Mouse (Mus musculus) stomach, embryonic 14.5 days (tissue): ENCODE data around the gene Olfr558. TPM values are rescaled to one million over a fixed set of nuclear protein-coding genes. Genes with fewer than 3 reads are reported as not detected.

ENCODE experiments used
- ATAC-seq: fragments of 200-750 bp; cut with Nextera tagmentation; 2 replicates; pipeline ENCODE4 v1.8.0; 2017; ENCODE audit warnings: low read depth, moderate TSS enrichment; ENCODE audit not compliant: insufficient number of reproducible peaks, insufficient read depth, low FRiP score
- H3K27ac ChIP-seq: fragments of 300-500 bp; sonication (generic); 2 replicates; pipeline ENCODE4 v1.5.1; 2014; ENCODE audit warnings: mild to moderate bottlenecking, low read length, moderate library complexity, mixed read lengths
- H3K27me3 ChIP-seq: fragments of 300-500 bp; sonication (generic); 2 replicates; pipeline ENCODE4 v1.6.1; 2014; ENCODE audit warnings: low read length, control low read depth, mixed read lengths; ENCODE audit not compliant: control insufficient read depth, insufficient read depth
- H3K36me3 ChIP-seq: fragments of 300-500 bp; sonication (generic); 2 replicates; pipeline ENCODE4 v1.6.1; 2014; ENCODE audit warnings: mild to moderate bottlenecking, control low read depth, low read length, moderate library complexity, mixed read lengths; ENCODE audit not compliant: control insufficient read depth, insufficient read depth
- H3K4me1 ChIP-seq: fragments of 300-500 bp; sonication (generic); 2 replicates; pipeline ENCODE4 v1.6.1; 2014; ENCODE audit warnings: low read length, control low read depth, mixed read lengths; ENCODE audit not compliant: control insufficient read depth, insufficient read depth
- H3K4me2 ChIP-seq: fragments of 300-500 bp; sonication (generic); replicated peaks from 2 replicates; pipeline ENCODE4 v1.6.1; 2014; ENCODE audit warnings: low read depth, low read length, control low read depth
- H3K4me3 ChIP-seq: fragments of 300-500 bp; sonication (generic); 2 replicates; pipeline ENCODE4 v1.5.1; 2014; ENCODE audit warnings: low read depth, low read length, control low read depth
- H3K9ac ChIP-seq: fragments of 300-500 bp; sonication (generic); replicated peaks from 2 replicates; pipeline ENCODE4 v1.6.1; 2014; ENCODE audit warnings: low read depth, mild to moderate bottlenecking, control low read depth, low read length, moderate library complexity, mixed read lengths
- H3K9me3 ChIP-seq: fragments of 300-500 bp; sonication (generic); 2 replicates; pipeline ENCODE4 v1.6.1; 2016; ENCODE audit warnings: low read depth, low read length, control low read depth; ENCODE audit not compliant: control insufficient read depth
- WGBS: fragments of 180-500 bp; shearing (Covaris S2); extraction: QIAGEN DNeasy Blood & Tissue Kit; methylation state at CpG from one replicate; pipeline ENCODE4 v1.1.7; 2014; 5-methylcytosine and 5-hydroxymethylcytosine counted together
- polyA plus RNA-seq: library from polyadenylated mRNA; unstranded; fragments of >200 nt; fragmentation: Nextera tagmentation; extraction: Ambion mirVana; gene quantifications from 2 replicates; pipeline ENCODE4 v1.2.1, GENCODE M21; 2014

The Olfr558 gene
- 0.13 and 0.17 TPM in 2 replicates for polyA plus RNA-seq

DNA sequence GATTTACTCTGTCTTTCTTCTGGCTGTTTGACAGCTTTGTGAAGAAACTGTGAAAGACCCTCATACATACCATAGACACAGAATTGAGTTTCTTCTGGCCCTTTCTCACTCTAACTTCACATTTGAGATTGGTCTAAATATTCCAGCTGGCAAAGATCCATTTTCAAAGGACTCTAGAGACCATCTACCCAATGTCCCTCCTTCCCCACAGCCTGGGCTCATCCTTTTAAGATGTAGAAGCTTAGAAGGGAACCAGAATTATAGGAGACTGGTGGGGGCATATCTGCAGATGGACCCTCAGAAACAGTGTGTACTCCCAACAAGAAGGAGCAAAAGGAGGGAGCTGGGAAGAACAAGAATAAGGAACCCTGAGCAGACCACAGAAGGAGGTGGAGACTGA, at the start of gene Olfr558:
Gene Olfr558 (plus strand): TSS at position 301 of the 400 bp plus-strand sequence.
- Histone ChIP-seq H3K36me3 (no peaks in the 10 kb centered on the region), H3K9me3 (no peaks in the 10 kb centered on the region), H3K4me3 (no peak within 1 kb of the TSS), H3K27ac (no peak within 1 kb of the TSS), H3K9ac (no peak within 1 kb of the TSS), H3K4me1 (no peaks in the 10 kb centered on the region), H3K4me2 (no peak within 1 kb of the TSS), H3K27me3 (no peaks in the 10 kb centered on the region)
- no peak for ATAC-seq

GRCm38 (mm10) chr7:102658523-102658922, 43.5 kb upstream of the Olfr558 start, which contains the start of gene Olfr555:
Gene Olfr555, plus strand, starts transcription at chr7:102658823.
- ATAC-seq: no peak
- Histone ChIP-seq H3K36me3 (no peaks in the 10 kb centered on the region), H3K4me3 (no peak within 1 kb of the TSS), H3K27ac (no peak within 1 kb of the TSS), H3K27me3 (no peaks in the 10 kb centered on the region), H3K4me2 (no peak within 1 kb of the TSS), H3K9me3 (no peaks in the 10 kb centered on the region), H3K9ac (no peak within 1 kb of the TSS), H3K4me1 (no peaks in the 10 kb centered on the region)
- WGBS: 77% methylated on average over 1 of the region's 1 CpGs

DNA sequence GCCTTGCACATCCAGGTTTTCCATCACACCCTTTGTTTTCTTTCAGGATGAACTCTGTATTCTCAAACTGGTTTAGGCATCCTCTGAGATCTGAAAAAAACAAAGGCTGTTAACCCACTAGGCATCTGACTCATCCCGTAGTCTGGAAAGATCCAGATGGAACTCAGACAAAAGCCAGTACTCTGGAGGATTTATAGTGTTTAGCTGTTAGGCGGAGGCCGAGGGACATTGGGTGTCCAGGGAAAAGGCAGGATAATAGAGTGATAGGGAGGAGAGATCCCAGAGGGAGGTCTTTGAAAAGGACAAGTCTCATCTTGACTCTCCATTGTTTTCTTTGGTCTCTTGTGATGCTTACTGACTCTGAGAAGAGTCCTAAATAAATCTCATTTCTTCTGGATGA, 37.4 kb upstream of the Olfr558 start, which contains the start of gene Olfr556:
Gene Olfr556 (plus strand): TSS at position 301 of the 400 bp plus-strand sequence.
- Histone ChIP-seq H3K9ac (no peak within 1 kb of the TSS), H3K9me3 (no peaks in the 10 kb centered on the region), H3K4me2 (no peak within 1 kb of the TSS), H3K4me3 (no peak within 1 kb of the TSS), H3K27me3 (no peaks in the 10 kb centered on the region), H3K27ac (no peak within 1 kb of the TSS), H3K4me1 (no peaks in the 10 kb centered on the region), H3K36me3 (no peaks in the 10 kb centered on the region)
- no peak for ATAC-seq
- WGBS: 54% methylated on average over 3 of the region's 3 CpGs

DNA sequence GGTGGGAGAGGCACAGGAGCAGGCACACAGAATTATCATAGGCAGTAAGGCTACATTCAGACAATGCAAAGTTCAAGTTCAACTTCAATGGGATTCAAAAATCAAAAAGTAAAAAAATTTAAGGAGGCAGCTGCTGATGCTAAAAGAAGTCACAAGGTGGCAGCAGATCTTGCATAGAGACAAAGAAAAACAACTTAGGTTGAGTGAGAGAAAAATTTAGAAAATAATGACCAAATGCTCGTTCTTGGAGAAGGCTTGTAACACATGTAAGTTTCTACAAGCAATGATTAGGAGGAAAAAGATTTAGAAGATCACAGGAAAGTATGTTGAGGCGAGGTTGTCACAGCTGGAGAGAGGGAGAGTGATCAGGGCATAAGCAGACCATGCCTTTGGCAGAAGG, 36.6 kb upstream of the Olfr558 start:
- H3K27ac ChIP-seq: no peak overlapping the region
- no peaks in the 10 kb centered on the region for H3K27me3 ChIP-seq
- no peak overlapping the region for H3K4me2 ChIP-seq
- ATAC-seq: no peak
- no peak overlapping the region for H3K9ac ChIP-seq
- H3K9me3 ChIP-seq: no peaks in the 10 kb centered on the region
- H3K4me1 ChIP-seq: no peaks in the 10 kb centered on the region
- WGBS: 35% methylated on average over 2 of the region's 2 CpGs
- no peak overlapping the region for H3K4me3 ChIP-seq
- H3K36me3 ChIP-seq: no peaks in the 10 kb centered on the region

DNA sequence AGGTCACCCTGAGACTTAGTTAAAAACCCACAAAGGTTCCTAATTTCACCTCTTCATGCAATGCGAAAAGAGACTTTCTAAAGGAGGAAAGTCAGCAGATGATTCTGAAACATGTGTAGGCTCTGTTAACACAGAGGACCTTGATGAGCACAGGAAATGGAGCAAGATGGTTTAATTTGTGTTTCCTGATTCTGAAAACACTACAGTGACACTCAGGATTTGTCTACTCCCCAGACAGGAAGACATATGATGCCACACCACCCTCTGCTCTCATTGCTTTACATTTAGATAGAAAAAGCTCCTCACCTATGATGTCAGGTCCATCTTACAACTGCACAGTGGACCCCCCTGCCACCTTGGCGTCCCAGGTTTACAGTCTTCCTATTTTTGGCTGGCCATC, 25.8 kb upstream of the Olfr558 start:
- Histone ChIP-seq H3K4me1 (no peaks in the 10 kb centered on the region), H3K27ac (no peak overlapping the region), H3K9ac (no peak overlapping the region), H3K36me3 (peaks cover 4% of the 10 kb centered on the region; the same call in 1 of the 2 replicates), H3K27me3 (no peaks in the 10 kb centered on the region), H3K4me3 (no peak overlapping the region), H3K9me3 (no peaks in the 10 kb centered on the region), H3K4me2 (no peak overlapping the region)
- WGBS: 81% methylated on average over 2 of the region's 2 CpGs
- no peak for ATAC-seq

GRCm38 (mm10) chr7:102681916-102682315, 20.1 kb upstream of the Olfr558 start:
- ATAC-seq: no peak

GRCm38 (mm10) chr7:102686944-102687501, 15.0 kb upstream of the Olfr558 start, which contains the start of gene Trim68:
Gene Trim68, minus strand, starts transcription at chr7:102687327.
- peak; percentile 100 for ATAC-seq
- under 1% methylated on average over 40 of the region's 40 CpGs for WGBS
- peak within 1 kb of the TSS; percentile 82 for H3K27ac ChIP-seq

More at GRCm38 (mm10) chr7:102681916-102682315, 20.1 kb upstream of the Olfr558 start:
- Histone ChIP-seq H3K4me1 (no peaks in the 10 kb centered on the region), H3K36me3 (peaks cover 4% of the 10 kb centered on the region; the same call in 1 of the 2 replicates), H3K9me3 (no peaks in the 10 kb centered on the region), H3K9ac (no peak overlapping the region), H3K27ac (no peak overlapping the region), H3K4me2 (no peak overlapping the region), H3K27me3 (no peaks in the 10 kb centered on the region), H3K4me3 (no peak overlapping the region)
- WGBS: 78% methylated on average over 1 of the region's 1 CpGs

DNA sequence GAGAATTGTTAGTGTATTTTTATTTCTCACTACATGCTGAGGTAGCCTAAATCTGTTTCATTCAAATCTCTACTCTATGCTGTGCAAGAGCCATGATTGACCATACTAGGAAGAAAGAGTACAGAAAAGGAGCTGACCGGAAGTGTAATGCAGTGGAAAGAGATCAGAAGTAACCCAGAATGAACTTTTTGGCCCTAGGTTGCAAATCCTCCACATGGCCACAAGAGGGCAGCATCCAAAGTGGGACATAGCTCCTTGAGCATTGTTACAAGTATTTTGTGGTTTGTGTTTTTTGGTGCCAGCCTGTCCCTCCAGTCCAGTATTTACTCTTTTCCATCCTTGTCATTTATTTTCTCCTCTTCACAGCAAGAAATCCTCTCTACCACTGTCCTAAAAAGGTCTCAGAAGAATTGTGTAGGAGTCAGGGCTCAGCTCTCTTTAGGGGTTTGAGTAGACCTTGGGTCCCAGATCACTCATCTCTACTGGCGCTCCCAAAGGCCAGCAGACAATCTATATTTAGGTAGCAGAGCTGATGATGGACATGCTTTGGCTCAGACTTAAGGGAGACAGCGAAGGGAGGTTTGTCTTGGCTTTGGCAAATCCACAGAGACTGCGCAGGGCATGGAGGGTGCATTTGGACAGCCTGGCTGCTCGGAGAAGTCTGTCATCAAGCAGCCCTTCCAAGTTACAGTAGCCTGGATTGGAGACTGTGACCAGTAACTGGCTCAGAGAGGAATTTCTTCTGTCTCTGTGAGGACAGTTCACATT, 6.5 kb upstream of the Olfr558 start, which contains the start of gene Olfr557:
Gene Olfr557 (plus strand): TSS at position 553 of the 768 bp plus-strand sequence.
- no peaks in the 10 kb centered on the region for H3K9me3 ChIP-seq
- no peaks in the 10 kb centered on the region for H3K36me3 ChIP-seq
- no peak within 1 kb of the TSS for H3K4me2 ChIP-seq
- no peak for ATAC-seq
- no peaks in the 10 kb centered on the region for H3K4me1 ChIP-seq
- no peak within 1 kb of the TSS for H3K4me3 ChIP-seq
- WGBS: 79% methylated on average over 5 of the region's 5 CpGs
- no peaks in the 10 kb centered on the region for H3K27me3 ChIP-seq
- no peak within 1 kb of the TSS for H3K27ac ChIP-seq
- H3K9ac ChIP-seq: no peak within 1 kb of the TSS

More at GRCm38 (mm10) chr7:102686944-102687501, 15.0 kb upstream of the Olfr558 start, which contains the start of gene Trim68:
- H3K27me3 ChIP-seq: no peaks in the 10 kb centered on the region
- peak within 1 kb of the TSS; percentile 58 for H3K4me3 ChIP-seq
- no peaks in the 10 kb centered on the region for H3K4me1 ChIP-seq
- no peaks in the 10 kb centered on the region for H3K9me3 ChIP-seq
- H3K4me2 ChIP-seq: peak within 1 kb of the TSS; percentile 56
- no peaks in the 10 kb centered on the region for H3K36me3 ChIP-seq
- H3K9ac ChIP-seq: peak within 1 kb of the TSS; percentile 65
